Mouse (Mus musculus) megakaryocyte, embryonic 14.5 days (primary cell): ENCODE data around the gene Sf1.

ENCODE experiments used
- FLI1 ChIP-seq: IDR thresholded peaks from 2 replicates; pipeline ENCODE4 v1.6.1; 2012; ENCODE audit warnings: low read length, inconsistent platforms, mixed read lengths
- GATA1 ChIP-seq: IDR thresholded peaks from 3 replicates; pipeline ENCODE4 v1.6.1; 2012; ENCODE audit warnings: mixed read lengths, low read length, inconsistent platforms, borderline replicate concordance

GRCm38 (mm10) chr19:6396237-6396636 is 32.7 kb downstream of the Sf1 start:
- TF ChIP-seq GATA1 (no peak), FLI1 (no peak)
